ENCODE assay signal across 9 mouse cellular contexts in the genomic region with DNA sequence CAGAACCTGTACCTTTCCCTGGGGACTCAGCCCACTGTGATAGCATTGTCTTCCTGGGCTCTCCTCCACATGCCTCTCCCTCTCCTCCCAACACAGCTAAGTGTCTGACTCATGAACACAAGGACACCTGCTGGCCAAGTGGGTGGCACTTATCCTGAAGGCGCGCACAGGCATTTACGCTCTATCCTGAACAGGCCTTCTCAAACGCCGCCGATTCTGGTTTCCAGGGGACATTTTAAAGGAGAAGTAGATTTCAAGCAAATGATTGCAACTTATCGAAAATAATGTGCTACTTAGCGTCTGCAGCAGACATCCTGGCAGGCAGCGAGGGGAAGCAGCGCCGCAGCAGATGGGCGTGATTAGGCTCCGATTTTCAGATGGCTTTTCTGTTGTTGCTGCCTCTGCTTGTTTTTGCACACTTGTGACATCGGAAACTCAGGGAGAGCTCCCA.
A peak's percentile ranks its signal among the peaks of the same experiment; 100 is the strongest.
DNase-seq lines count a peak whose midpoint lies in the region; ATAC-seq and TF ChIP-seq lines count a peak whose summit lies in the region.
"Had no signal": no experiment of that assay in that cellular context is flagged by ENCODE, and none has a peak within 500 bp of the region (broad histone marks: within the 10 kb centered on the region; RNA-seq: fewer than 3 reads in every experiment).

No protein-coding gene starts in this region.

- TF ChIP-seq POLR2A in olfactory bulb, adult 2 months (IDR thresholded peaks at IDR 0.05; ENCODE audit: insufficient read depth, low read depth, low read length), result no peak

- no peak for DNase-seq in frontal cortex, postnatal 10 days (ENCODE audit: low spot score in 2 of 2)
- DNase-seq in adrenal gland, postnatal 36 days, result peak; percentile 36 to 42
- peak; percentile 58 to 65 for DNase-seq in left cerebral cortex, adult 18-20 months (ENCODE audit: low spot score in 2 of 2)
- no peak for DNase-seq in liver, embryonic 11.5 days (ENCODE audit: low spot score)
- DNase-seq in urinary bladder, postnatal 14 days (ENCODE audit: low spot score), result no peak

- H3K27ac ChIP-seq in forebrain, embryonic 13.5 days, result peak overlapping the region; percentile 82
- H3K27ac ChIP-seq in olfactory bulb, adult 2 months (ENCODE audit: insufficient read depth, low read depth, low read length), result peak overlapping the region; percentile 52
- no peak overlapping the region for H3K27ac ChIP-seq in liver, embryonic 11.5 days (ENCODE audit: low read depth, low read length)

- H3K4me1 ChIP-seq in forebrain, embryonic 13.5 days, result peaks cover 87% of the 10 kb centered on the region
- H3K4me1 ChIP-seq in olfactory bulb, adult 2 months (ENCODE audit: control insufficient read depth, insufficient read depth, low read length), result peaks cover 54% of the 10 kb centered on the region
- peaks cover 11% of the 10 kb centered on the region for H3K4me1 ChIP-seq in liver, embryonic 11.5 days (replicated peaks; ENCODE audit: control insufficient read depth, insufficient read depth, low read length)

- H3K4me2 ChIP-seq in forebrain, embryonic 13.5 days, result peak overlapping the region; percentile 49
- H3K4me2 ChIP-seq in liver, embryonic 11.5 days, result no peak overlapping the region

- 27% methylated on average over 14 of the region's 14 CpGs for whole genome bisulfite sequencing in forebrain, embryonic 13.5 days
- 15% methylated on average over 14 of the region's 14 CpGs for WGBS in olfactory bulb, adult 2 months
- 72% methylated on average over 14 of the region's 14 CpGs for WGBS in liver, embryonic 11.5 days

- TF ChIP-seq CTCF in olfactory bulb, adult 2 months (IDR thresholded peaks at IDR 0.05; ENCODE audit: insufficient read depth, low read depth, low read length), result no peak

- H3K9ac ChIP-seq in forebrain, embryonic 13.5 days, result 0 out of 2 replicates have a peak overlapping the region, but pooled peaks have one; percentile 27
- H3K9ac ChIP-seq in liver, embryonic 11.5 days (ENCODE audit: low read depth, low read length), result no peak overlapping the region

- no peaks in the 10 kb centered on the region for H3K36me3 ChIP-seq in forebrain, embryonic 13.5 days (ENCODE audit: poor library complexity, severe bottlenecking)
- H3K36me3 ChIP-seq in liver, embryonic 11.5 days (ENCODE audit: control insufficient read depth, insufficient read depth, low read length), result no peaks in the 10 kb centered on the region

- no peaks in the 10 kb centered on the region for H3K27me3 ChIP-seq in forebrain, embryonic 13.5 days
- H3K27me3 ChIP-seq in liver, embryonic 11.5 days (replicated peaks; ENCODE audit: control insufficient read depth, insufficient read depth, low read length), result no peaks in the 10 kb centered on the region

- ATAC-seq in frontal cortex, adult (ENCODE audit: low TSS enrichment), result peak; percentile 90
- peak; percentile 28; the same call in 1 of the 2 replicates for ATAC-seq in forebrain, embryonic 13.5 days
- ATAC-seq in liver, embryonic 11.5 days (replicated peaks; ENCODE audit: low FRiP score), result no peak

- no peaks in the 10 kb centered on the region for H3K9me3 ChIP-seq in forebrain, embryonic 13.5 days (replicated peaks)
- H3K9me3 ChIP-seq in liver, embryonic 11.5 days (ENCODE audit: control insufficient read depth, low read length), result no peaks in the 10 kb centered on the region

- 0 out of 2 replicates have a peak overlapping the region, but pooled peaks have one; percentile 4 for H3K4me3 ChIP-seq in forebrain, embryonic 13.5 days
- no peak overlapping the region for H3K4me3 ChIP-seq in olfactory bulb, adult 2 months (ENCODE audit: insufficient read depth, low read depth, low read length)
- H3K4me3 ChIP-seq in liver, embryonic 11.5 days (ENCODE audit: low read depth, low read length), result no peak overlapping the region
- H3K4me3 ChIP-seq: myocyte had no signal

Comparison
In these comparisons a context has a peak if more than half of its experiments do, and no peak if none do; other contexts are left out.
1. DNase-seq: peak in adrenal gland, postnatal 36 days (2 of 2) and left cerebral cortex, adult 18-20 months (2 of 2); none in frontal cortex, postnatal 10 days (0 of 2), liver, embryonic 11.5 days (single experiment) and urinary bladder, postnatal 14 days (single experiment).